Mouse (Mus musculus) embryonic fibroblast, embryonic 13.5 days (primary cell): ENCODE measurements around the gene Fam219a.

Experiments
- CTCF ChIP-seq: IDR thresholded peaks from 2 replicates; pipeline ENCODE4 v1.5.1; 2011; ENCODE audit warnings: mild to moderate bottlenecking, control low read depth, low read length, moderate library complexity, borderline replicate concordance; ENCODE audit not compliant: insufficient read depth
- POLR2A ChIP-seq: IDR thresholded peaks from 2 replicates; pipeline ENCODE4 v1.6.1; 2011; ENCODE audit warnings: low read depth, mild to moderate bottlenecking, control low read depth, low read length, moderate library complexity

GRCm38 (mm10) chr4:41523839-41524238 lies 45.5 kb downstream of the Fam219a start:
- TF ChIP-seq CTCF (no peak), POLR2A (no peak)
